In the genomic region with DNA sequence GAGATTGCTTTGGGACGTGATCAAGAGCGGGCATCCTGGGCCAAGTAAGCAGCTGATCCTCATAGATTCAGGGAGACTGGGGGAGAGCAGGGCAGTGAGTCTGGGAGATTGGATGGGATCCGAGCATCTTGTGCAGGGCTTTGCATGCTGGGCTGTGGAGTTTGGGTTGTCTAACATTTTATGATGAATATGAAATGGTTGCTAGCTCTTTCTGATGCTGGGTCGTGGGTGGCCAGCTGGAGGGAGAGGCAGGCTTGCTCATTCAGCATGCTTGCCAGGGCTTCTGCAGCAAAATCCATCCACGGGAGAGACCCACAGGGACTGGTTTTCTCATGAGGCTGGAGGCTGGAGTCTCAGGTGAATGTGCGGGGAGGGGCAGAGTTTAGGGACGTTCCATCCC, we compare ENCODE assay signal across 12 mouse cellular contexts. TPM values are rescaled to one million over a fixed set of nuclear protein-coding genes. Genes with fewer than 3 reads are reported as not detected.
DNase-seq lines count a peak whose midpoint lies in the region; ATAC-seq and TF ChIP-seq lines count a peak whose summit lies in the region.
"Had no signal": no experiment of that assay in that cellular context is flagged by ENCODE, and none has a peak within 500 bp of the region (broad histone marks: within the 10 kb centered on the region; RNA-seq: fewer than 3 reads in every experiment).

No protein-coding gene starts in this region.

- no peaks in the 10 kb centered on the region for H3K79me2 ChIP-seq in myocyte (ENCODE audit: control insufficient read depth, insufficient read depth)

- peaks cover 56% of the 10 kb centered on the region for H3K36me3 ChIP-seq in erythroblast, embryonic 14.5 days (ENCODE audit: control insufficient read depth)
- H3K36me3 ChIP-seq in myocyte (ENCODE audit: control insufficient read depth, insufficient read depth), result no peaks in the 10 kb centered on the region
- H3K36me3 ChIP-seq in midbrain, postnatal 0 days (ENCODE audit: insufficient read depth, low read length), result 0 out of 2 replicates have a peak, but pooled peaks cover 2% of the 10 kb centered on the region
- H3K36me3 ChIP-seq: stomach, embryonic 15.5 days had no signal

- TF ChIP-seq CTCF in midbrain, postnatal 0 days (IDR thresholded peaks at IDR 0.05), result no peak

- no peaks in the 10 kb centered on the region for H3K9me3 ChIP-seq in erythroblast, embryonic 14.5 days (ENCODE audit: control insufficient read depth, low read length)
- no peaks in the 10 kb centered on the region for H3K9me3 ChIP-seq in midbrain, postnatal 0 days (ENCODE audit: low read length)
- H3K9me3 ChIP-seq: stomach, embryonic 15.5 days had no signal

- H3K27me3 ChIP-seq in erythroblast, embryonic 14.5 days (ENCODE audit: control insufficient read depth), result no peaks in the 10 kb centered on the region
- H3K27me3 ChIP-seq in myocyte (ENCODE audit: control insufficient read depth, insufficient read depth, insufficient read length), result no peaks in the 10 kb centered on the region
- no peaks in the 10 kb centered on the region for H3K27me3 ChIP-seq in midbrain, postnatal 0 days (ENCODE audit: insufficient read depth, low read length)
- H3K27me3 ChIP-seq: stomach, embryonic 15.5 days had no signal

- peak overlapping the region; percentile 79 for H3K4me3 ChIP-seq in erythroblast, embryonic 14.5 days (replicated peaks)
- no peak overlapping the region for H3K4me3 ChIP-seq in myocyte
- no peak overlapping the region for H3K4me3 ChIP-seq in midbrain, postnatal 0 days (ENCODE audit: low read depth, low read length)
- H3K4me3 ChIP-seq: stomach, embryonic 15.5 days had no signal

- no peak for TF ChIP-seq POLR2A in myocyte (IDR thresholded peaks at IDR 0.05; ENCODE audit: insufficient read length, low read depth)

- no peak for ATAC-seq in erythroblast, adult 5-6 weeks (replicated peaks; ENCODE audit: low FRiP score, poor library complexity, severe bottlenecking)
- no peak for ATAC-seq in midbrain, postnatal 0 days (ENCODE audit: low FRiP score)

- H3ac ChIP-seq in myocyte (ENCODE audit: control insufficient read depth, insufficient read length), result no peak overlapping the region

- intact Hi-C loops in left cerebral cortex, postnatal 4 days (cut with DNase I), result no loop called here

- no peak overlapping the region for H3K9ac ChIP-seq in midbrain, postnatal 0 days (replicated peaks; ENCODE audit: low read length, poor library complexity, severe bottlenecking)
- H3K9ac ChIP-seq: stomach, embryonic 15.5 days had no signal

- peak overlapping the region; percentile 72 for H3K4me2 ChIP-seq in myocyte (ENCODE audit: low read depth)
- H3K4me2 ChIP-seq in midbrain, postnatal 0 days (ENCODE audit: low read depth, low read length, poor library complexity, severe bottlenecking), result no peak overlapping the region
- H3K4me2 ChIP-seq: stomach, embryonic 15.5 days had no signal

- peaks cover 89% of the 10 kb centered on the region for H3K4me1 ChIP-seq in erythroblast, embryonic 14.5 days (ENCODE audit: control insufficient read depth)
- H3K4me1 ChIP-seq in midbrain, postnatal 0 days (ENCODE audit: insufficient read depth, low read length), result peaks cover 9% of the 10 kb centered on the region; the same call in 1 of the 2 replicates
- H3K4me1 ChIP-seq: stomach, embryonic 15.5 days had no signal

- 94% methylated on average over 7 of the region's 7 CpGs for WGBS in midbrain, postnatal 0 days

- peak; percentile 69 to 76 for DNase-seq in left cerebral cortex, adult 18-20 months (ENCODE audit: low spot score in 2 of 2)
- no peak for DNase-seq in left cerebral cortex, postnatal 4 days
- peak; percentile 51 to 80 for DNase-seq in layer of hippocampus, postnatal 14 days (ENCODE audit: low spot score in 2 of 2)
- DNase-seq in spleen, postnatal 10 days (ENCODE audit: low spot score in 2 of 2), result no peak
- DNase-seq in midbrain, postnatal 0 days (ENCODE audit: low spot score), result no peak
- DNase-seq: cerebellum, postnatal 10 days; kidney, adult 8-10 months had no signal

- H3K27ac ChIP-seq in midbrain, postnatal 0 days (ENCODE audit: low read depth, low read length), result no peak overlapping the region
- H3K27ac ChIP-seq: macrophage; stomach, embryonic 15.5 days had no signal

TF ChIP-seq in myocyte, 11 proteins besides CTCF, POLR2A, EP300 and RAD21:
- no peak for TF ChIP-seq E2F4 (IDR thresholded peaks at IDR 0.05; ENCODE audit: insufficient read depth)
- no peak for TF ChIP-seq MYOG (IDR thresholded peaks at IDR 0.05; ENCODE audit: control insufficient read depth in 1 of 3, insufficient read depth in 1 of 3, insufficient read length in 2 of 3, low read depth in 2 of 3)
- TF ChIP-seq MAX (IDR thresholded peaks at IDR 0.05; ENCODE audit: low read depth), result no peak
- TF ChIP-seq TCF12 (IDR thresholded peaks at IDR 0.05; ENCODE audit: insufficient read depth, poor library complexity, severe bottlenecking), result no peak
- no peak for TF ChIP-seq CEBPB (IDR thresholded peaks at IDR 0.05; ENCODE audit: insufficient read depth, poor library complexity, severe bottlenecking)
- no peak for TF ChIP-seq MYOD1 (IDR thresholded peaks at IDR 0.05; ENCODE audit: control insufficient read depth in 1 of 3, insufficient read length in 2 of 3, low read depth in 2 of 3)
- no peak for TF ChIP-seq REST (IDR thresholded peaks at IDR 0.05; ENCODE audit: insufficient read depth, insufficient read length)
- no peak for TF ChIP-seq SRF (IDR thresholded peaks at IDR 0.05; ENCODE audit: control insufficient read depth, insufficient read length, low read depth)
TF ChIP-seq in myocyte: peak in this region for 0.

RNA-seq across cellular contexts. Expression of gene Otub2, which starts 2.6 kb away (rescaled TPM):
- polyA plus RNA-seq in erythroblast, embryonic 14.5 days (2012), result 1.5 and 1.9 TPM in 2 replicates
- total RNA-seq in erythroblast, adult 5-6 weeks (2015; ENCODE audit: low replicate concordance), result 46.6 and 48.4 TPM in 2 replicates
- total RNA-seq in erythroblast, adult 5-6 weeks (2017; ENCODE audit: low replicate concordance), result 67.2 and 67.9 TPM in 2 replicates
- 10 to 100 TPM; 32.7 to 38.9 TPM for total RNA-seq in left cerebral cortex, adult 18-20 months (2021)
- 10 to 100 TPM; 17.4 to 17.7 TPM for total RNA-seq in left cerebral cortex, postnatal 4 days (2021)
- total RNA-seq in layer of hippocampus, postnatal 14 days (2021), result 10 to 100 TPM; 45.3 to 47.3 TPM
- 23.3 TPM for polyA plus RNA-seq in myocyte (2012; fragmentation: generic; extraction: Trizol)
- 27.2 and 29.6 TPM in 2 replicates for total RNA-seq in midbrain, postnatal 0 days (2014; rRNA removed)
- polyA plus RNA-seq in midbrain, postnatal 0 days (2015; fragmentation: Nextera tagmentation; extraction: Ambion mirVana), result 20.6 and 21.0 TPM in 2 replicates

RNA-seq across cellular contexts. Expression of gene 9330161L09Rik, which starts 16.5 kb away (rescaled TPM):
- polyA plus RNA-seq in erythroblast, embryonic 14.5 days (2012), result not detected in 2 replicates
- total RNA-seq in erythroblast, adult 5-6 weeks (2015; ENCODE audit: low replicate concordance), result not detected in 2 replicates
- 0.42 TPM in 1 of 2 replicates, not detected in the other for total RNA-seq in erythroblast, adult 5-6 weeks (2017; ENCODE audit: low replicate concordance)
- total RNA-seq in left cerebral cortex, adult 18-20 months (2021), result 1 to 10 TPM; 3.0 to 3.9 TPM
- 1 to 10 TPM; 2.6 to 5.7 TPM for total RNA-seq in left cerebral cortex, postnatal 4 days (2021)
- 1 to 10 TPM; 2.0 to 3.4 TPM for total RNA-seq in layer of hippocampus, postnatal 14 days (2021)
- polyA plus RNA-seq in myocyte (2012; fragmentation: generic; extraction: Trizol), result 0.60 TPM
- 9.6 and 9.7 TPM in 2 replicates for total RNA-seq in midbrain, postnatal 0 days (2014; rRNA removed)
- polyA plus RNA-seq in midbrain, postnatal 0 days (2015; fragmentation: Nextera tagmentation; extraction: Ambion mirVana), result 1.1 and 1.5 TPM in 2 replicates
- polyA plus RNA-seq: macrophage had no signal

RNA-seq across cellular contexts. Expression of gene Ddx24, which starts 34.5 kb away (rescaled TPM):
- polyA plus RNA-seq in erythroblast, embryonic 14.5 days (2012), result 1.9 and 3.5 TPM in 2 replicates
- 21.5 and 31.8 TPM in 2 replicates for total RNA-seq in erythroblast, adult 5-6 weeks (2015; ENCODE audit: low replicate concordance)
- total RNA-seq in erythroblast, adult 5-6 weeks (2017; ENCODE audit: low replicate concordance), result 46.3 and 55.2 TPM in 2 replicates
- total RNA-seq in left cerebral cortex, adult 18-20 months (2021), result 100 to 1,000 TPM; 235 to 238 TPM
- 100 to 1,000 TPM; 123 to 143 TPM for total RNA-seq in left cerebral cortex, postnatal 4 days (2021)
- total RNA-seq in layer of hippocampus, postnatal 14 days (2021), result 100 to 1,000 TPM; 166 to 196 TPM
- polyA plus RNA-seq in myocyte (2012; fragmentation: generic; extraction: Trizol), result 85.0 TPM
- 140 and 153 TPM in 2 replicates for total RNA-seq in midbrain, postnatal 0 days (2014; rRNA removed)
- 209 and 245 TPM in 2 replicates for polyA plus RNA-seq in midbrain, postnatal 0 days (2015; fragmentation: Nextera tagmentation; extraction: Ambion mirVana)

RNA-seq across cellular contexts. Expression of gene Asb2, which starts 35.3 kb away (rescaled TPM):
- 0.14 and 0.16 TPM in 2 replicates for polyA plus RNA-seq in erythroblast, embryonic 14.5 days (2012)
- total RNA-seq in erythroblast, adult 5-6 weeks (2015; ENCODE audit: low replicate concordance), result 0.63 TPM in 1 of 2 replicates, not detected in the other
- total RNA-seq in erythroblast, adult 5-6 weeks (2017; ENCODE audit: low replicate concordance), result 0.09 and 0.28 TPM in 2 replicates
- 1 to 10 TPM; 3.2 to 3.5 TPM for total RNA-seq in left cerebral cortex, adult 18-20 months (2021)
- total RNA-seq in left cerebral cortex, postnatal 4 days (2021), result 1 to 10 TPM; 1.4 to 1.8 TPM
- 1 to 10 TPM; 1.9 TPM for total RNA-seq in layer of hippocampus, postnatal 14 days (2021)
- polyA plus RNA-seq in myocyte (2012; fragmentation: generic; extraction: Trizol), result 27.8 TPM
- total RNA-seq in midbrain, postnatal 0 days (2014; rRNA removed), result 0.93 and 4.4 TPM in 2 replicates
- 1.5 and 1.9 TPM in 2 replicates for polyA plus RNA-seq in midbrain, postnatal 0 days (2015; fragmentation: Nextera tagmentation; extraction: Ambion mirVana)

RNA-seq across cellular contexts. Expression of gene Ifi27, which starts 42.9 kb away (rescaled TPM):
- 0.08 TPM in 1 of 2 replicates, not detected in the other for polyA plus RNA-seq in erythroblast, embryonic 14.5 days (2012)
- 125 and 138 TPM in 2 replicates for total RNA-seq in erythroblast, adult 5-6 weeks (2015; ENCODE audit: low replicate concordance)
- 117 and 145 TPM in 2 replicates for total RNA-seq in erythroblast, adult 5-6 weeks (2017; ENCODE audit: low replicate concordance)
- total RNA-seq in left cerebral cortex, adult 18-20 months (2021), result 10 to 100 TPM; 85.7 to 89.8 TPM
- total RNA-seq in left cerebral cortex, postnatal 4 days (2021), result 10 to 100 TPM; 19.2 to 23.7 TPM
- total RNA-seq in layer of hippocampus, postnatal 14 days (2021), result 10 to 100 TPM; 54.1 to 54.8 TPM
- 118 TPM for polyA plus RNA-seq in myocyte (2012; fragmentation: generic; extraction: Trizol)
- 16.2 and 24.4 TPM in 2 replicates for total RNA-seq in midbrain, postnatal 0 days (2014; rRNA removed)
- polyA plus RNA-seq in midbrain, postnatal 0 days (2015; fragmentation: Nextera tagmentation; extraction: Ambion mirVana), result 23.3 and 26.2 TPM in 2 replicates

Comparison
In these comparisons a context has a peak if more than half of its experiments do, and no peak if none do; other contexts are left out.
1. DNase-seq: peak in left cerebral cortex, adult 18-20 months (2 of 2) and layer of hippocampus, postnatal 14 days (2 of 2); none in left cerebral cortex, postnatal 4 days (single experiment), spleen, postnatal 10 days (0 of 2) and midbrain, postnatal 0 days (single experiment).